Mouse (Mus musculus): ENCODE measurements around the gene Plekhb2. TPM values are rescaled to one million over a fixed set of nuclear protein-coding genes. Genes with fewer than 3 reads are reported as not detected.

Gene Plekhb2
- polyA plus RNA-seq, 1 experiment from 2014 or later, result 57.9 TPM

- Histone ChIP-seq H3K4me3 (ENCODE audit: control insufficient read depth in 1 of 2, insufficient read depth in 1 of 2, low read depth in 1 of 2, low read length in 2 of 2) (no peak overlapping the region), H3K27me3 (ENCODE audit: control insufficient read depth, insufficient read depth, low read length) (no peaks in the 10 kb centered on the region), H3K36me3 (ENCODE audit: control insufficient read depth, insufficient read depth, low read length) (peaks cover 77% of the 10 kb centered on the region), H3K9me3 (ENCODE audit: control insufficient read depth, low read length) (no peaks in the 10 kb centered on the region), H3K4me2 (ENCODE audit: low read length) (no peak overlapping the region), H3K9ac (ENCODE audit: low read length) (no peak overlapping the region), H3K27ac (replicated peaks in 1 of 2; ENCODE audit: control insufficient read depth in 1 of 2, insufficient read depth in 1 of 2, low read depth in 2 of 2, low read length in 2 of 2) (no peak overlapping the region), H3K4me1 (ENCODE audit: control insufficient read depth in 2 of 2, insufficient read depth in 2 of 2, low read length in 2 of 2) (peaks cover 5% of the 10 kb centered on the region in 2 experiments)
- whole genome bisulfite sequencing, result 77% methylated on average over 6 of the region's 6 CpGs
- ATAC-seq (ENCODE audit: insufficient number of reproducible peaks, insufficient read depth, low FRiP score, low read depth), result no peak
Observed at GRCm38 (mm10) chr1:34811035-34811434, 38.7 kb upstream of the Plekhb2 start.

GRCm38 (mm10) chr1:34811581-34811980, 38.2 kb upstream of the Plekhb2 start:
- H3K4me1 ChIP-seq (ENCODE audit: control insufficient read depth in 2 of 2, insufficient read depth in 2 of 2, low read length in 2 of 2), result peaks cover 5% of the 10 kb centered on the region in 2 experiments
- no peak for ATAC-seq (ENCODE audit: insufficient number of reproducible peaks, insufficient read depth, low FRiP score, low read depth)
- no peaks in the 10 kb centered on the region for H3K27me3 ChIP-seq (ENCODE audit: control insufficient read depth, insufficient read depth, low read length)
- no peak overlapping the region for H3K27ac ChIP-seq (replicated peaks in 1 of 2; ENCODE audit: control insufficient read depth in 1 of 2, insufficient read depth in 1 of 2, low read depth in 2 of 2, low read length in 2 of 2)
- H3K36me3 ChIP-seq (ENCODE audit: control insufficient read depth, insufficient read depth, low read length), result peaks cover 82% of the 10 kb centered on the region
- H3K4me2 ChIP-seq (ENCODE audit: low read length), result no peak overlapping the region
- H3K4me3 ChIP-seq (ENCODE audit: control insufficient read depth in 1 of 2, insufficient read depth in 1 of 2, low read depth in 1 of 2, low read length in 2 of 2), result no peak overlapping the region
- WGBS, result 72% methylated on average over 6 of the region's 6 CpGs
- H3K9ac ChIP-seq (ENCODE audit: low read length), result no peak overlapping the region
- H3K9me3 ChIP-seq (ENCODE audit: control insufficient read depth, low read length), result no peaks in the 10 kb centered on the region

- no peaks in the 10 kb centered on the region for H3K9me3 ChIP-seq (ENCODE audit: control insufficient read depth, low read length)
- H3K4me3 ChIP-seq (ENCODE audit: control insufficient read depth in 1 of 2, insufficient read depth in 1 of 2, low read depth in 1 of 2, low read length in 2 of 2), result no peak overlapping the region
- no peak overlapping the region for H3K27ac ChIP-seq (replicated peaks in 1 of 2; ENCODE audit: control insufficient read depth in 1 of 2, insufficient read depth in 1 of 2, low read depth in 2 of 2, low read length in 2 of 2)
- no peaks in the 10 kb centered on the region for H3K4me1 ChIP-seq (ENCODE audit: control insufficient read depth in 2 of 2, insufficient read depth in 2 of 2, low read length in 2 of 2)
- H3K9ac ChIP-seq (ENCODE audit: low read length), result no peak overlapping the region
- H3K36me3 ChIP-seq (ENCODE audit: control insufficient read depth, insufficient read depth, low read length), result peaks cover 93% of the 10 kb centered on the region
- H3K27me3 ChIP-seq (ENCODE audit: control insufficient read depth, insufficient read depth, low read length), result no peaks in the 10 kb centered on the region
- 92% methylated on average over 13 of the region's 13 CpGs for WGBS
- no peak for ATAC-seq (ENCODE audit: insufficient number of reproducible peaks, insufficient read depth, low FRiP score, low read depth)
- H3K4me2 ChIP-seq (ENCODE audit: low read length), result no peak overlapping the region
Observed at GRCm38 (mm10) chr1:34812407-34813247, 37.1 kb upstream of the Plekhb2 start.

GRCm38 (mm10) chr1:34815843-34816242, 33.9 kb upstream of the Plekhb2 start:
- Histone ChIP-seq H3K27me3 (ENCODE audit: control insufficient read depth, insufficient read depth, low read length) (no peaks in the 10 kb centered on the region), H3K9ac (ENCODE audit: low read length) (no peak overlapping the region), H3K4me1 (ENCODE audit: control insufficient read depth in 2 of 2, insufficient read depth in 2 of 2, low read length in 2 of 2) (peaks cover 3 to 4% of the 10 kb centered on the region in 2 experiments; a peak in 1 of 4 replicates), H3K9me3 (ENCODE audit: control insufficient read depth, low read length) (no peaks in the 10 kb centered on the region), H3K36me3 (ENCODE audit: control insufficient read depth, insufficient read depth, low read length) (peaks cover 93% of the 10 kb centered on the region), H3K4me3 (ENCODE audit: control insufficient read depth in 1 of 2, insufficient read depth in 1 of 2, low read depth in 1 of 2, low read length in 2 of 2) (no peak overlapping the region), H3K4me2 (ENCODE audit: low read length) (no peak overlapping the region), H3K27ac (replicated peaks in 1 of 2; ENCODE audit: control insufficient read depth in 1 of 2, insufficient read depth in 1 of 2, low read depth in 2 of 2, low read length in 2 of 2) (no peak overlapping the region)
- WGBS, result 90% methylated on average over 6 of the region's 6 CpGs
- no peak for ATAC-seq (ENCODE audit: insufficient number of reproducible peaks, insufficient read depth, low FRiP score, low read depth)

- no peak overlapping the region for H3K9ac ChIP-seq (ENCODE audit: low read length)
- no peak overlapping the region for H3K4me3 ChIP-seq (ENCODE audit: control insufficient read depth in 1 of 2, insufficient read depth in 1 of 2, low read depth in 1 of 2, low read length in 2 of 2)
- H3K27me3 ChIP-seq (ENCODE audit: control insufficient read depth, insufficient read depth, low read length), result no peaks in the 10 kb centered on the region
- H3K4me1 ChIP-seq (ENCODE audit: control insufficient read depth in 2 of 2, insufficient read depth in 2 of 2, low read length in 2 of 2), result peaks cover 3 to 9% of the 10 kb centered on the region in 2 experiments; a peak in 1 of 4 replicates
- no peak overlapping the region for H3K4me2 ChIP-seq (ENCODE audit: low read length)
- H3K27ac ChIP-seq (replicated peaks in 1 of 2; ENCODE audit: control insufficient read depth in 1 of 2, insufficient read depth in 1 of 2, low read depth in 2 of 2, low read length in 2 of 2), result no peak overlapping the region
- peaks cover 87% of the 10 kb centered on the region for H3K36me3 ChIP-seq (ENCODE audit: control insufficient read depth, insufficient read depth, low read length)
- 86% methylated on average over 6 of the region's 6 CpGs for WGBS
- no peaks in the 10 kb centered on the region for H3K9me3 ChIP-seq (ENCODE audit: control insufficient read depth, low read length)
- no peak for ATAC-seq (ENCODE audit: insufficient number of reproducible peaks, insufficient read depth, low FRiP score, low read depth)
Observed at GRCm38 (mm10) chr1:34819225-34819910, 30.4 kb upstream of the Plekhb2 start.

GRCm38 (mm10) chr1:34821411-34821810, 28.4 kb upstream of the Plekhb2 start:
- Histone ChIP-seq H3K9me3 (ENCODE audit: control insufficient read depth, low read length) (no peaks in the 10 kb centered on the region), H3K4me2 (ENCODE audit: low read length) (no peak overlapping the region), H3K36me3 (ENCODE audit: control insufficient read depth, insufficient read depth, low read length) (peaks cover 84% of the 10 kb centered on the region), H3K9ac (ENCODE audit: low read length) (no peak overlapping the region), H3K4me3 (ENCODE audit: control insufficient read depth in 1 of 2, insufficient read depth in 1 of 2, low read depth in 1 of 2, low read length in 2 of 2) (no peak overlapping the region), H3K4me1 (ENCODE audit: control insufficient read depth in 2 of 2, insufficient read depth in 2 of 2, low read length in 2 of 2) (peaks cover 3 to 9% of the 10 kb centered on the region in 2 experiments; a peak in 1 of 4 replicates), H3K27ac (replicated peaks in 1 of 2; ENCODE audit: control insufficient read depth in 1 of 2, insufficient read depth in 1 of 2, low read depth in 2 of 2, low read length in 2 of 2) (no peak overlapping the region), H3K27me3 (ENCODE audit: control insufficient read depth, insufficient read depth, low read length) (no peaks in the 10 kb centered on the region)
- WGBS, result 94% methylated on average over 2 of the region's 2 CpGs
- no peak for ATAC-seq (ENCODE audit: insufficient number of reproducible peaks, insufficient read depth, low FRiP score, low read depth)

- Histone ChIP-seq H3K27ac (replicated peaks in 1 of 2; ENCODE audit: control insufficient read depth in 1 of 2, insufficient read depth in 1 of 2, low read depth in 2 of 2, low read length in 2 of 2) (no peak overlapping the region), H3K4me3 (ENCODE audit: control insufficient read depth in 1 of 2, insufficient read depth in 1 of 2, low read depth in 1 of 2, low read length in 2 of 2) (no peak overlapping the region), H3K4me2 (ENCODE audit: low read length) (no peak overlapping the region), H3K4me1 (ENCODE audit: control insufficient read depth in 2 of 2, insufficient read depth in 2 of 2, low read length in 2 of 2) (peaks cover 3 to 9% of the 10 kb centered on the region in 2 experiments; a peak in 1 of 4 replicates), H3K27me3 (ENCODE audit: control insufficient read depth, insufficient read depth, low read length) (no peaks in the 10 kb centered on the region), H3K9me3 (ENCODE audit: control insufficient read depth, low read length) (no peaks in the 10 kb centered on the region), H3K36me3 (ENCODE audit: control insufficient read depth, insufficient read depth, low read length) (peaks cover 82% of the 10 kb centered on the region), H3K9ac (ENCODE audit: low read length) (no peak overlapping the region)
- WGBS, result 89% methylated on average over 7 of the region's 7 CpGs
- ATAC-seq (ENCODE audit: insufficient number of reproducible peaks, insufficient read depth, low FRiP score, low read depth), result no peak
Observed at GRCm38 (mm10) chr1:34822003-34822402, 27.8 kb upstream of the Plekhb2 start.

Data from heart, embryonic 14.5 days (tissue).